Mouse (Mus musculus) CH12.LX (cell line): ENCODE data around the gene Mrps15. TPM values are rescaled to one million over a fixed set of nuclear protein-coding genes. Genes with fewer than 3 reads are reported as not detected.

Experiments used
- DNase-seq: peaks from one replicate; pipeline ENCODE4 v3.0.0-alpha.2; 2013; ENCODE audit errors: extremely low read depth
- H3K27ac ChIP-seq: 2 replicates; pipeline ENCODE4 v1.5.1; 2012; ENCODE audit warnings: low read depth, mild to moderate bottlenecking, control low read depth, moderate library complexity; ENCODE audit not compliant: insufficient read depth
- H3K27me3 ChIP-seq: replicated peaks from 2 replicates; pipeline ENCODE3; 2012; ENCODE audit warnings: inconsistent platforms
- H3K36me3 ChIP-seq, 2 experiments: replicated peaks in 1 of 2; 2 replicates each; pipeline versions ENCODE3 to v1.6.1; 2012; ENCODE audit warnings: inconsistent platforms in 1 of 2, low read length in 1 of 2, mild to moderate bottlenecking in 1 of 2, mixed read lengths in 1 of 2, moderate library complexity in 1 of 2; ENCODE audit not compliant: control insufficient read depth in 1 of 2, insufficient read depth in 1 of 2
- H3K4me1 ChIP-seq, 2 experiments: 2 replicates each; pipeline ENCODE4 v1.6.1; 2012; ENCODE audit warnings: inconsistent platforms in 1 of 2, moderate library complexity in 1 of 2; ENCODE audit not compliant: insufficient read depth in 2 of 2, control insufficient read depth in 1 of 2
- H3K4me2 ChIP-seq: 2 replicates; pipeline ENCODE4 v1.6.1; 2012; ENCODE audit warnings: low read depth, mild to moderate bottlenecking, control low read depth; ENCODE audit not compliant: poor library complexity, insufficient read depth, severe bottlenecking
- H3K4me3 ChIP-seq, 3 experiments: fragments of 150-350 bp in 1 of 3; sonication (generic) in 1 of 3; replicated peaks in 1 of 3; 2 replicates each; pipeline versions ENCODE3 to v1.5.1; 2011 to 2012; ENCODE audit warnings: low read depth in 2 of 3, low read length in 2 of 3, mild to moderate bottlenecking in 2 of 3, moderate library complexity in 2 of 3, control low read depth in 1 of 3, improper control_type of control experiment in 1 of 3, inconsistent platforms in 1 of 3, mixed read lengths in 1 of 3; ENCODE audit not compliant: poor library complexity in 1 of 3
- H3K79me2 ChIP-seq: replicated peaks from 2 replicates; pipeline ENCODE4 v1.6.1; 2012; ENCODE audit warnings: mild to moderate bottlenecking, moderate library complexity; ENCODE audit not compliant: control insufficient read depth, poor library complexity, insufficient read depth, severe bottlenecking; ENCODE audit errors: extremely low read depth
- H3K9ac ChIP-seq: 2 replicates; pipeline ENCODE4 v1.6.1; 2012; ENCODE audit warnings: low read depth, mild to moderate bottlenecking, control low read depth, moderate library complexity; ENCODE audit not compliant: insufficient read depth
- H3K9me3 ChIP-seq: replicated peaks from 2 replicates; pipeline ENCODE3; 2012; ENCODE audit warnings: low read length, inconsistent platforms, mixed read lengths
- BHLHE40 ChIP-seq: IDR thresholded peaks from 2 replicates; pipeline ENCODE4 v1.6.1; 2011; ENCODE audit warnings: mild to moderate bottlenecking, low read depth, low read length, improper control_type of control experiment
- CHD1 ChIP-seq: IDR thresholded peaks from 2 replicates; pipeline ENCODE4 v1.6.1; 2012; ENCODE audit warnings: low read depth, low read length, improper control_type of control experiment, inconsistent platforms
- CTCF ChIP-seq, 2 experiments: IDR thresholded peaks in 1 of 2; conservative IDR thresholded peaks in 1 of 2; 2 replicates each; pipeline ENCODE4 v1.5.1; 2011 to 2012; ENCODE audit warnings: low read depth in 2 of 2, low read length in 2 of 2, improper control_type of control experiment in 1 of 2, inconsistent platforms in 1 of 2, mild to moderate bottlenecking in 1 of 2, moderate library complexity in 1 of 2
- ETS1 ChIP-seq: conservative IDR thresholded peaks from 2 replicates; pipeline ENCODE4 v1.6.1; 2012; ENCODE audit warnings: low read depth, mild to moderate bottlenecking, inconsistent platforms, low read length, improper control_type of control experiment, moderate library complexity
- GABPA ChIP-seq: IDR thresholded peaks from 2 replicates; pipeline ENCODE4 v1.6.1; 2012; ENCODE audit warnings: low read depth, low read length, improper control_type of control experiment, inconsistent platforms; ENCODE audit not compliant: insufficient replicate concordance
- HCFC1 ChIP-seq: IDR thresholded peaks from 2 replicates; pipeline ENCODE4 v1.6.1; 2012; ENCODE audit warnings: low read depth, mild to moderate bottlenecking, inconsistent platforms, low read length, improper control_type of control experiment
- IRF4 ChIP-seq: IDR thresholded peaks from 2 replicates; pipeline ENCODE4 v1.6.1; 2014; ENCODE audit warnings: low read depth, mild to moderate bottlenecking, inconsistent platforms, low read length, improper control_type of control experiment
- JUN ChIP-seq: IDR thresholded peaks from 2 replicates; pipeline ENCODE4 v1.6.1; 2011; ENCODE audit warnings: low read depth, mild to moderate bottlenecking, low read length, improper control_type of control experiment, moderate library complexity; ENCODE audit not compliant: insufficient read depth
- JUND ChIP-seq: conservative IDR thresholded peaks from 2 replicates; pipeline ENCODE4 v1.6.1; 2011; ENCODE audit warnings: low read depth, low read length, improper control_type of control experiment
- KAT2A ChIP-seq: IDR thresholded peaks from 2 replicates; pipeline ENCODE4 v1.6.1; 2012; ENCODE audit warnings: low read length, improper control_type of control experiment, inconsistent platforms; ENCODE audit not compliant: insufficient replicate concordance
- MEF2A ChIP-seq: IDR thresholded peaks from 2 replicates; pipeline ENCODE4 v1.6.1; 2014; ENCODE audit warnings: low read depth, mild to moderate bottlenecking, inconsistent platforms, low read length, improper control_type of control experiment, borderline replicate concordance
- MXI1 ChIP-seq: IDR thresholded peaks from 2 replicates; pipeline ENCODE4 v1.6.1; 2011; ENCODE audit warnings: mild to moderate bottlenecking, low read depth, low read length, improper control_type of control experiment
- MYC ChIP-seq: IDR thresholded peaks from 2 replicates; pipeline ENCODE4 v1.6.1; 2011; ENCODE audit warnings: low read depth, mild to moderate bottlenecking, improper control_type of control experiment, low read length
- NELFE ChIP-seq: IDR thresholded peaks from 2 replicates; pipeline ENCODE4 v1.6.1; 2011; ENCODE audit warnings: low read depth, low read length, improper control_type of control experiment
- NRF1 ChIP-seq: IDR thresholded peaks from 2 replicates; pipeline ENCODE4 v1.6.1; 2014; ENCODE audit warnings: low read depth, mild to moderate bottlenecking, inconsistent platforms, low read length, improper control_type of control experiment, moderate library complexity
- PAX5 ChIP-seq: IDR thresholded peaks from 2 replicates; pipeline ENCODE4 v1.6.1; 2012; ENCODE audit warnings: low read length, inconsistent platforms, mixed read lengths
- POLR2AphosphoS2 ChIP-seq: IDR thresholded peaks from 2 replicates; pipeline ENCODE4 v1.6.1; 2011; ENCODE audit warnings: low read depth, low read length, improper control_type of control experiment
- RAD21 ChIP-seq: IDR thresholded peaks from 2 replicates; pipeline ENCODE4 v1.6.1; 2011; ENCODE audit warnings: low read depth, mild to moderate bottlenecking, low read length, improper control_type of control experiment, moderate library complexity
- SIN3A ChIP-seq: IDR thresholded peaks from 2 replicates; pipeline ENCODE4 v1.6.1; 2012; ENCODE audit warnings: low read length, improper control_type of control experiment, inconsistent platforms
- TBP ChIP-seq: conservative IDR thresholded peaks from 2 replicates; pipeline ENCODE4 v1.6.1; 2011; ENCODE audit warnings: low read depth, low read length, improper control_type of control experiment
- USF2 ChIP-seq: conservative IDR thresholded peaks from 2 replicates; pipeline ENCODE4 v1.6.1; 2011; ENCODE audit warnings: low read depth, low read length, improper control_type of control experiment
- ZMIZ1 ChIP-seq: IDR thresholded peaks from 2 replicates; pipeline ENCODE4 v1.6.1; 2012; ENCODE audit warnings: low read depth, mild to moderate bottlenecking, inconsistent platforms, low read length, improper control_type of control experiment
- ZNF384 ChIP-seq: IDR thresholded peaks from 2 replicates; pipeline ENCODE4 v1.6.1; 2012; ENCODE audit warnings: low read depth, low read length, improper control_type of control experiment, inconsistent platforms
- dilution Hi-C: fragments of 300-500 bp; cut with MboI; formaldehyde crosslinking; loops from 2 replicates; pipeline ENCODE4 v1.14.3; 2020; ENCODE audit warnings: low sequenced_read_pairs; ENCODE audit not compliant: extremely low pct_unique_long_range_greater_than_20kb, extremely low pct_ligation_motif_present
- in situ Hi-C: fragments of 300-500 bp; cut with MboI; formaldehyde crosslinking; loops from 3 replicates; pipeline ENCODE4 v1.14.3; 2019; ENCODE audit warnings: low sequenced_read_pairs, low pct_ligation_motif_present, low pct_unique_long_range_greater_than_20kb, mixed read lengths
- polyA plus RNA-seq: library from polyadenylated mRNA; unstranded; fragments of >175 nt; gene quantifications from 2 replicates; pipeline ENCODE4 v1.2.1, GENCODE M21; 2012; ENCODE audit warnings: low read depth; ENCODE audit not compliant: insufficient read length
- total RNA-seq, 2 experiments: library from RNA; depleted of rRNA; stranded (reverse); fragments of 300-350 nt in 1 of 2; fragments of >200 nt in 1 of 2; gene quantifications; 2 replicates each; pipeline ENCODE4 v1.2.3; 2012 to 2014

Mrps15 gene
- total and polyA plus RNA-seq, 3 experiments: 89.6 to 113 (median 102) TPM

- no peak for TF ChIP-seq BHLHE40
- peak; percentile 90 for TF ChIP-seq NRF1
- TF ChIP-seq SIN3A: peak; percentile 90
- TF ChIP-seq PAX5: no peak
- no peak for TF ChIP-seq JUN
- TF ChIP-seq CTCF (conservative IDR thresholded peaks at IDR 0.05 in 1 of 2, IDR thresholded peaks at IDR 0.05 in 1 of 2; ENCODE audit: low read depth in 2 of 2, low read length in 2 of 2): no peak
- peak; percentile 47; the same call in 1 of the 2 replicates for TF ChIP-seq POLR2AphosphoS2
- no peak for TF ChIP-seq ETS1
- peak; percentile 82; the same call in 1 of the 2 replicates for TF ChIP-seq KAT2A
Observed at GRCm38 (mm10) chr4:126096464-126097111, 49.9 kb downstream of the Mrps15 start, which contains the start of gene Lsm10 (continued).

- Histone ChIP-seq H3K36me3 (peaks cover 14 to 39% of the 10 kb centered on the region in 2 experiments), H3K4me3 (peak overlapping the region in 1 of 3 experiments; percentile 82), H3K4me1 (peaks cover 20 to 55% of the 10 kb centered on the region in 2 experiments), H3K27ac (no peak overlapping the region), H3K27me3 (no peaks in the 10 kb centered on the region)
- TF ChIP-seq RAD21 (no peak), MYC (no peak), ZMIZ1 (no peak), IRF4 (no peak)
- TF ChIP-seq, all 38 proteins: peak for 0
- Histone ChIP-seq H3K9me3 (no peaks in the 10 kb centered on the region), H3K4me2 (peak overlapping the region; percentile 67), H3K79me2 (peaks cover 11% of the 10 kb centered on the region), H3K9ac (0 out of 2 replicates have a peak overlapping the region, but pooled peaks have one; percentile 99)
- in situ Hi-C loops: no loop called here
- dilution Hi-C loops: no loop called here
- no peak for DNase-seq
Observed at GRCm38 (mm10) chr4:126097711-126098253, 51.1 kb downstream of the Mrps15 start.

- in situ Hi-C loops: no loop called here
- H3K4me3 ChIP-seq: no peak overlapping the region
- peaks cover 20 to 57% of the 10 kb centered on the region in 2 experiments for H3K4me1 ChIP-seq
- dilution Hi-C loops: no loop called here
- no peak for DNase-seq
- no peak overlapping the region for H3K27ac ChIP-seq
- no peak overlapping the region for H3K4me2 ChIP-seq
- TF ChIP-seq ETS1 (no peak), MXI1 (no peak), TBP (no peak), USF2 (no peak), POLR2AphosphoS2 (no peak), NELFE (no peak), GABPA (no peak), BHLHE40 (no peak), ZMIZ1 (no peak), HCFC1 (no peak), PAX5 (no peak), ZNF384 (no peak), CTCF (conservative IDR thresholded peaks at IDR 0.05 in 1 of 2, IDR thresholded peaks at IDR 0.05 in 1 of 2; ENCODE audit: low read depth in 2 of 2, low read length in 2 of 2) (no peak), SIN3A (no peak), MEF2A (no peak), CHD1 (no peak), JUND (no peak)
- H3K9ac ChIP-seq: no peak overlapping the region
- no peaks in the 10 kb centered on the region for H3K27me3 ChIP-seq
- H3K79me2 ChIP-seq: peaks cover 15% of the 10 kb centered on the region
- peaks cover 14 to 39% of the 10 kb centered on the region in 2 experiments for H3K36me3 ChIP-seq
- no peaks in the 10 kb centered on the region for H3K9me3 ChIP-seq
Observed at GRCm38 (mm10) chr4:126099365-126099764, 52.6 kb downstream of the Mrps15 start.
